Mouse (Mus musculus): Measurements from ENCODE around the gene Best1. TPM values are rescaled to one million over a fixed set of nuclear protein-coding genes. Genes with fewer than 3 reads are reported as not detected.

Best1 gene
- polyA plus RNA-seq, 1 experiment = 3.8 TPM

DNA sequence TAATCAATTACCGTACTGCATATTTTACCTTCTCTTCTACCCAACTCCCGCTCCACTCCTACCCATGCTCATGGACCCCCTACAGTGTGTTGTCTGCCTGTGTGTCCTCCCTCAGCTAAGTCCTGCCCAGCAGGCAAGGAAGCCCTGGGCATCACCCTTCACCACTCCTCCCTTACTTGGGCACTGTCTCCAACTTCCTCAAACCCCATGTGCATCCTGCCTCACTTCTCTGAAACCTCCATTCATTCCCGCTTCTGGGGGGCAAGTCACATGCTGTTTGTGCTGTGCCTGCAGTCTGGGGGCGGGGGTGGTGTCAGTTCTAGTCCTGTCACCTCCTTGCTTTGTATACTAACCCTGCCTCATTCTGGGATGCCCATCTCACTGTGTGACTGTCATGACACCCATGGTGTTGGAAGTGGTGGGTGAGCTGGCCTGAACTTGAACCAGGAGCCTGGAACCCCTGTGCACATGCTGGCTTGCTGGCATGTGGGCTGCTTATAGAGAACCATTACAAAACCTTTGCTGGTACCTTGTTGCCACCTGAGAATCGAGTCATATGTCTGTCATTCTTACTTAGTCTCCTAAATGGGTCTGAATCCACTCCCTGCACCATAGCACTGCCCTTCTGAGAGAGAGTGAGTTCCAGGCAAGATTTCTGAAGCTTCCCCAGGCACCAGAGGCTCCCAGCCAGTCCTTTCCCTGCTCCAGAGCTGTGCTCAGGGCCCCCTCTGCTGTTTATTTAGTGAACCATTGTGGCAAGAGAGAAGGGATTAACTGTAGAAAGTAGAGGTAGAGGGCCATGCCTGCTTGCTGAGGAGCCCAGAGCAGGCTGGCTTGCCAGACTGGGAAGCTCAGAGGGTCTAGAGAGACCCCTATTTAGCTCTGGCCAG, 21.2 kb upstream of the Best1 start:
- DNase-seq (ENCODE audit: low spot score) = no peak

DNA sequence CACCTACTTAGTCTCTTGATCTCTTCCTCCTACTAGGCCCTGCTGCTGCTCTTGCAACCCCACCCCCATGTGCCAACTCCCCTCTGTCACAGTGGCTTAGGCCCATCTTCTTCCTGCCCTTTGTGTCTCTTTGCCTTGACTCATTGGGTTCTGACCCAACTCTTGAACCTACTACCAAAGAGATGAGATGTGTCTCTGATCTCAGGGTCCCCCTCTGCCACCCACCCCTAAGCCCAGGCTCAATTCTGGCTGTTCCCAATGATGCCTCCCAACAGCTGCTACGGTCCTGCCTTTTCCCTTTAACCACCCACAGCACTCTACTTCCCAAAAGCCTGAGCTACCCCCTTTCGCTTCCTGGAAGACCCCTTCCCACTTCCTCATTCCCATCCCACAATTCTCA, 20.5 kb upstream of the Best1 start:
- no peak for DNase-seq (ENCODE audit: low spot score)

DNA sequence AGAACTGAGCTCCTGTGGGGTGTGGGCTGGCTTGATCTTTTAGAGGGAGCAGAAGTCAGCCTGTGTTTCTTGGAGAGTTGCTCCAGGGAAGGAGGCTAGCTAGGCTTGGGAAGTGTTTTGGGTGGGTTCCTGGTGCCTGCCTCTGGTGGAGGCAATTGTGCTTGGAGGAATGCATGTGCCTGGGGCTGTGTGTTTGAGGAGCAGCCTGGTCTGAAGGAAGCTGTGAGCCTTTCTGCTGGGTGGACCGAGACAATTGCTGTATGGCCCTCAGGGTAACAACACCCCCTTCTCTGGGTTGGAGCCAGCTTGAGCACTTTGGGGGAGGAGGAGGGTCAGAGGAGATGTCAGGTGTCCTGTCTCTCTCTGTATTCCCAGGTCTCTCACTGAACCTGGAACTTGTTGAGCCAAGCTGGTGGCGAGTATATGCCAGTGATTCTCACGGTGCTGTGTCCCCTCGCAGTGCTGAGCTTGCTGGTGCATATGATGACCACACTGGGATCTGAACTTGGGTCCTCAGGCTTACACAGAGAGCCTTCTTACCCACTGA, 17.9 kb upstream of the Best1 start:
- no peak for DNase-seq (ENCODE audit: low spot score)

DNA sequence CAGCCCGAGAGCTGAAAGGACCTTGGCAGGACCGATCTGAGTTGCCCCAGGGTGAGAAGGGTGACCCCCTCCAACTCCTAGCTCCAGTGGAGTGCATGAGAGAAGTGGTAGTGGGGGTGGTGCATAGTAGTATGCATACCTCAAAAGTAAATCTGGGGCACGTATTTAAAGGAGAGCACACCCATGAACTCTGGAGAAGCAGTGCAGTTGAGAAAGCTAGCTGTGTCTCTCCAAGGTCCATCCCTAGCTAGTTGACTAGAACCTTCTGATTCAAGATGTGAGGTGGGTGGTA, 17.0 kb upstream of the Best1 start:
- no peak for DNase-seq (ENCODE audit: low spot score)

DNA sequence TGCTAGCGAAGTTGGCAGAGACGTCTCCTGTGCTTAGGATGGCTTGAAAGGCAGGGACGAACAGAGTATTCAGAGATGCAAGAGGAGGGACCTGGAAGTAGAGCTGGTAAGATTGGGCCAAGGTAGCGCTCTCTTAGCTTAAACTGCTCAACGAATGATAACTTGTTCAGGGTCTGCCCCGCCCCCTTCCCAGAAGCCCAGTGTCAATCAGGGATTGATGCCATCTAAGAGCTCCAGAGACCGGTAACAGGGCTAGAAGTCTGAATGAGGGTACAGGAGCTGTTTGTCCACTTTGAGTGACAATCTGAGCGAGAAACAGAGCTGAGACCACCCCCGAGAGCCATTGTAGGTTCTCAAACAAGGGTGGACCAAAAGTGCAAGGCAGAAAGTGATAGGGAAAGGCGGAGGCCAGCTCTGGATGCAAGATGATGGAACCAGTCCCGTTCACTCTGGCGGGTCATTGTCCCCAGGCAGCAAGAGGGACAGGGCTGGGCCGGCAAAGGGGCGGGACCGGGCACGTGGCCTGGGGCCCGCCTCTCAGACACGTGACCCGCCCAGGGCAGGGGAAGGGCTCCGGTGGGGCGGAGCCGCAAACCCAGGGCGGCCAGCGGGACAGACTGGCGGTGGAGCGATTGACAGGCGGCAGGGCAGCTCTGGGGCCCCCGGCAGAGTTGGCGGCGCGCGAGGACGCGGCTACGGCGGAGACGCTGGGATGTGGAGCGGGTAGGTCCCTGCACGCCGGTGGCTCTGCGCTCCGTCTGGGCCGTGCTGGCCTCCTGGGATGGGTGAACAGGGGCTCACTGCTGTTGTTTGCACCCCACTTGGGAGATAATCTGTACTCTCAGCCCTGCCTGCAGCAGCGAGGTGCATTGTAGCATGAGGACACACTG, 16.4 kb upstream of the Best1 start:
- DNase-seq (ENCODE audit: low spot score) = peak; percentile 80

DNA sequence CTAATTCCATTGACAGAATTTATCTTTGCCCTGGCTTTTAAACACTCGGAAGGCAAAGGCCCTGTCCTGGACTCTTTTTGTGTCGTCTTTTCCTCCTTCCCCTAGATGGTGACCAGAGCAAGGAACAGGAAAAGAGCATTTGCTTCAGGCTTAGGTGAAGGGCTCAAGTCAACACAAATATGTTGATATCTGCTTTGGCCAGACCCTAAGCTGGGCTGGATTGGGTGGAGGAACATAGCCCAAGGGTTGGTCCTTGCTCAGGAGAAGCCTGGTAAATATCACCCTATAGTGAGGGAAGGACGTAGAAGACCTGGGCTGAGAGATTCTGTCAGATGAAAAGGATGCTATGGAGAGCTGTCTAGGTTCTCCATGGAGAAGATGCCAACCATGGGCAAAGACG, 14.7 kb upstream of the Best1 start:
- DNase-seq (ENCODE audit: low spot score) = no peak

DNA sequence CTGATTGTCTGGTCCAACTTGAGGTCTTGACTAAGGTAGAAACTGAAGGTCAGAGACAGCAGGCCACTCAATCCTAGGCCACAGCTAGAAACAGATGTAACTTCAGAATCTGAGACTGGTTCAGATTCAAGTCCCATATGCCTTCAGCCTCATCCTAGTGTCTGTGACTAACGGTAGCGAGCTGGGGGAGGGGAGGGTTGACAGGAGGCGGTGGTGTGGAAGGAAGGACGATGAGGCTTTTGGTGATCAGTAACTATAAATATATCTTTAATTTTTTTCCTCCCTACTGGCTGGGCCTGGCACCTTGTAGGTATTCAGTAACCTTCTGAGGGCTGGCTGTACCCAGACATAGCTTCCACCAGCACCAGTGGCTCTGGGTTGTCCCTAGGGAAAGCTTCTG, 14.0 kb upstream of the Best1 start:
- no peak for DNase-seq (ENCODE audit: low spot score)

DNA sequence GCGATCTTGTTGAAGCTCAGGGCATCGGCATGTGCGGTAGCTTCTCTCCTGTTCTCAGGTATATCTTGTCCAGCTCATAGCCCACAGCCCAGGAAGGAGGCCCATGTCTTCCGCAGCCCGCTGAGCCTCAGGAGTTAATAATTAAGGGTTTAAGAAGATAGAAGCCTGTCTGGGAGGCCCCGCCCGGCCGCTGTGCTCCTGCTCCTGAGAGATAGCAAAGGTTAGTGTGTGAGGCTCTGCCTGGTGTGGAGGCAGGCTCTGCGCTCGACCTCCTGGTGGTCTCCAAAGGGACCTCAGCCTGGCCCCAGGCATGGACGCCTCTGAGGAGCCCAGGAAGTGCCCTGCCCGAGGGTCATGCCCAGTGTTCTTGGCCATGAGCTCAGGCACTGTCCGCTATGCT, 13.4 kb upstream of the Best1 start:
- DNase-seq (ENCODE audit: low spot score) = no peak

DNA sequence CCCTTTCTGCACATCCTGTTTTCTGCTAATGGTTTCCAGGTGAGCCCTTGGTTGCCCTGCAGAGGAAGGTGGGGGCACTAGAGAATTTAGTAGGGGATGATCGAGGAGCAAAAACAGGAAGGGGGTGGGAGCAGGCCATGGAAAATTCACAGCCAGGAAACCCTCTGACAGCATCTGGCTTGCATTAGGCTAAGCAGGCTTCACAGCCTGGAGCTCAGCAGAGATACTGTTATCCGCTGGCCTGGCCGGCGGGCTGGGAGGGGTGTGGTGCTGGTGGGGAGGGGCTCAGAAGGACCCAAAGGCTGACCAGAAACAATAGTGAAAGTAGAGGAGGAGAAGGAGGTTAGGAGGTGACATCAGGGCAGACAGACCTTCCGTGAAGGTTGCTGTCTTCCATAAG, 12.5 kb upstream of the Best1 start:
- no peak for DNase-seq (ENCODE audit: low spot score)

DNA sequence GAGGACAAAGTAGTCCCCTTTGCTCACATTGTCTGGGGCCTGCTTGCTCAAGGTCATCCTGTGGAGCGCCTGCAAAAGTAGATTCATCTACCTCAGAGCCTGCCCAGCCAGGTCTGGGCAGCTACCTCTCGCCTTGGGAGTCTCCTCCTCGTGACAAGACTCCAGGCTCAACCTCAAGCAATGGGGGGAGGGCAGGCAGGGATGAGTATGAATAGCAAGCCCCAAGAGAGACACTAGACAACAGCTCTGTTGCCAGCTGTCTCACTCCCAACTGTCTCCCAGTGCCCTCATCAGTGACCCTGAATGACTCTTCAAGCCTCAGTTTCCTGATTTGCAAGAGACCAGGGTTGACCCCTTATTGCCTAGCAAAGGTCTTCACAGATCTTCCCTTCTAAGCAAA, 11.9 kb upstream of the Best1 start:
- DNase-seq (ENCODE audit: low spot score) = peak; percentile 18

DNA sequence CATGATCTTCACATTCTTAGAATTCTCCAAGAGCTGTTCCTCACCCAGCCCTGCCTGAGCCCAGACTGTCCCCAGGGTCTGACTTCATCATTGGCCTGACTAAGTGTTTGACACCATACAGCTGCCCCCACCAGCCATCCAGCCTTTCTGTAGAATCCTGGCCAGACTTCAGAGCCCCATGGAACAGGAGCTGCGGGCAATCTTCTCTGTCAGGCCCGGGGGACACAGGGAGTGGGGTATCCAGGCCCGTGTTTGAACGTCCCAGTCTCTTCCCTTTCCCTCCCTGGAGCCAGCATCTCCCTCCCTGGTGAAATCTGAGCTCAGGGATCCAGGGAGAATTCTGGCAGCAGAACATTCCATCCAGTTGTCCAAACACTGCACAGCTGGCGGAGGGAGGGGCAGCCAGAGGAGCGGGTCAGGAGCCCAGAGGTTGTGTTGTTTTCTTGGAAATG, 11.4 kb upstream of the Best1 start:
- DNase-seq (ENCODE audit: low spot score) = no peak

DNA sequence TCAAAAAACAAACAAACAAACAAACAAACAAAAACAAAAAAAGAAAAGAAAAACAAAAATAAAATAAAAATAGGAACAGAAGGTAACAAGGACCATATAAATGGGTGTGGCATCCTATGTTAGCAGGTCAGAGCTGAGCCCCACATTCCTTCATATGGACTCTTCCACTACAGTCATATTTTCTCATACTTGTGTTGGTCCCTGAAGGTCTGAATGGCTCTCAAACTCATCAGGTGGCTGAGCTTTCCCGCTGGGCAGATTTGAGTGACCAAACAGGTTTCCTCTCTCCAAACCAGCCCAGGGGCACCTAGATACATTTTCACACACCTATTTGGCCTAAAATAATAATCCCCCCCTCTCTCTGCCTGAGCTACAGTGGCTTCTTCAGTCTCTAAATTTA, 10.0 kb upstream of the Best1 start:
- no peak for DNase-seq (ENCODE audit: low spot score)

DNA sequence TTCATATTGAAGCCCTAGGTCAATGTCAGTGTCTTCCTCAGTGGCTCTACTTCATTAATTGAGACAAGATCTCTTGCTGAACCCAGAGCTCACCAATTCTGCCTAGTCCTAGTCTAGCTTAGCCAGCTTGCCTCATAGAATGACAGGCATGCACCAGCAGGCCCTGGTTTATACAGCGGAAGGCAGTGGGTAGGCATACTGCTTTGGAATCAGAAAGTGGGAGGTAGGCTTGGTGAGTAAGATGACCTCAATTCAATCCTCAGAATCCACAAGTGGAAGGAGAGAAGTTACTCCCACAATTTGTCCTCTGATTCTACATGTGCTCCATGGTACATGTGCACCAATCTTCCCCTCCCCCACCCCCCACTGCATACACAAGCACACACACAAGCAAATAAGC, 2.3 kb upstream of the Best1 start:
- no peak for DNase-seq (ENCODE audit: low spot score)

DNA sequence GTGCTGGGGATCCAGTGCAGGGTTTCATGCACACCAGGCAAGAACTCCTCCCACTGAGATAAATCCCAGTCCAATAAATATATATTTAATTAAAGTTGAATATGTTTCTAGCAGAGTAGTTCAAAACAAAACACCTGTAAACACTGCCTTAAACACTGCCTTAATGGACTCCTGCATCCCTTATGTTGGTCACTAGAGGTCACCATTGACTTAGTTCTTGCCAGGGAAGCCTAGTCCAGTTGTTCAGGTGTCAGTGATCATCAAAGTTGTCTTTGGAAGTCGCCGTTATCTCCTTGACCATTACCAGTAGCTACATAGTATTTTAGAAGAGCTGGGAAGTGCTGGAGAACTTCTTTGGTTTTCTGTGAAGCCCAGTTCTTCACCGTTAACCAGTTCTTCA, 1.1 kb downstream of the Best1 start:
- no peak for DNase-seq (ENCODE audit: low spot score)

DNA sequence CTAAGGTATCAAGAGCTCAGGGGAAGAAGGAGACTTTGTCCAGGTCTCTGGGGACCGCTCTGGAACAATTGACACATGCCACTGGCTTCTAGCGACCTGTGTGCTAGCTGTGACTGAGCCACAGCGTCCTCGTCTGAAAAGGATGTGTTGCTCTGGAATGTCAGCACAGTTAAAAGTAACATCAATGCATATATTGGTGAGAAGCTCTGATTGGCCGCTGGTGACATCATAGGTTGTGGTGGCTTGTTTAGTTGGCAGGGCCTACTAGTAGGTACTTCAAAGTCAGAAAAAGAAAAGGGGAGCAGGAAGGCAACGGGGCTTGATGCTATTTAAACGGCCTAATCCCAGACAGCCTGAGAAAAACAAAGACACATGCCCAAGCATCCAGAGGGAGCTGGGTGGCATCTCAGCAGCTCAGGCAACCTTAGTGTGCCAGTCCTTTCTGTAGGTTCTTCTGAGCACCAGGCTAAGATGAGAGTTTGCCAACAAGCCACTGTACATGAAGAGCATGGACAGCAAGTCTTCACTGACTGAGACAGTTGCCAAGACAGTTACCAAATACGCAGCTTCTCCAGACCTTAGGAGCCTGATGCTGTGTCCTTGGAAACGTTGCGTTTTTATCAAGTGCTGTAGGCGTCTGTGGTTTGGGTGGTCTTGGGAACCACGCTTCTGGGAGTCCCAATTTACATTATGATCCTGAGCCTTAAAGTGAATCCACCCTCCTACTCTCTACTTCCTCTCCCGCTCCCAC, 2.5 kb downstream of the Best1 start:
- no peak for DNase-seq (ENCODE audit: low spot score)

DNA sequence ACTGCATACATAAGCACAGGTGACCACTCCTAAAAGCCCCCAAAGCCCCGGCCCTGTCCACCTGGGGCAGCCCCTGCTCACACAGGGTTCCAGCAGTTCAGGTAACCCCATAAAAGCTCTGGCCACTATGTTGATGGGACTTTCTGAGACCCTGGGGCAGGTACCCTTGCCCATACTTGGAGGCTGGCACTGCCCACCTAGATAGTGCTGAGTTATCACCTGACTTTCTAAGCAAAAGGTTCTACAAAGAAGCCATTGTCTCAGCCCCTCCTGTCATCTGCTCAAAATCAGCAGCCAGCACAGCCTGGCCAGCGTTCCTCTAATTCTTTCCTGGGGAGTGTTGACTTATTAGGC, 3.4 kb downstream of the Best1 start:
- no peak for DNase-seq (ENCODE audit: low spot score)

DNA sequence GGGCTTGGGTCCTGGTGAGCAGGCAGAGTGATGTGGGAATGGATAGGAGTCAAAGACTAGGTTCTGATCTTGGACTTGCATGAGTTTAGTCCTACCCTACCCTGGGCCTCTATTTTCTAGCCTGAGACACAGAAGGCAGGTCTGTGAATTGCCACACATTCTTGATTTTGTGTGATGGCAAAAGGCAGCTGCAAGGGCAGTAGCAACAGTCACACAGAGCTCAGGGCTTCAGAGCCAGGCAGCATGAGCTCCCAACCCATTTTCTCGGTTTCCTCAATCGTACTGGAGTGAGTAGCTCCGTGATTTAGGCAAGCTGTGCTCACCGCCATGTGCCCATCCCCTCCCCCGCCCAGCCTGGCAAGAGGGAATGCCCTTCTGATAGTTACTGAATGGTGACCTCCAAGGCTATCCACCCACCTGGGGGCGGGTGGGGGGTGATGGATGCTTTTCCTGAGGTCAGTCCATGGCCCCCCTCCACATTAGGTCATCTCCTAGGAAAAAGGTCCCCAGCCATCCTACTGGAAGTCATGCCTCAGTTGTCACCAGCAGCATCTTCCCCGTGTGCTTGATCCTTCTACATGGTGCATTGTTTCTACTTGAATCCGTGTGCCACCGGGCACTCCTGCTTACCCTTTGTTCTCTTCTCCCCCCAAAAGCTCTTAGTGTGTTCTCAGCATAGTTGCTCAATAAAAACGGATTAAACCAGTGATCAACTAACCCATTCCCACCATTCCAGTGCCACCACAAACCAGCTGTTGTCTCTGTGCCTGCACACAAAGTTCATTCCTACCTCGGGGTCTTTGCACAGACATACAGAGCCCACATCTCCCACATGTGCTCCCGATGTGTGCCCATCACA, 4.0 kb downstream of the Best1 start:
- no peak for DNase-seq (ENCODE audit: low spot score)

DNA sequence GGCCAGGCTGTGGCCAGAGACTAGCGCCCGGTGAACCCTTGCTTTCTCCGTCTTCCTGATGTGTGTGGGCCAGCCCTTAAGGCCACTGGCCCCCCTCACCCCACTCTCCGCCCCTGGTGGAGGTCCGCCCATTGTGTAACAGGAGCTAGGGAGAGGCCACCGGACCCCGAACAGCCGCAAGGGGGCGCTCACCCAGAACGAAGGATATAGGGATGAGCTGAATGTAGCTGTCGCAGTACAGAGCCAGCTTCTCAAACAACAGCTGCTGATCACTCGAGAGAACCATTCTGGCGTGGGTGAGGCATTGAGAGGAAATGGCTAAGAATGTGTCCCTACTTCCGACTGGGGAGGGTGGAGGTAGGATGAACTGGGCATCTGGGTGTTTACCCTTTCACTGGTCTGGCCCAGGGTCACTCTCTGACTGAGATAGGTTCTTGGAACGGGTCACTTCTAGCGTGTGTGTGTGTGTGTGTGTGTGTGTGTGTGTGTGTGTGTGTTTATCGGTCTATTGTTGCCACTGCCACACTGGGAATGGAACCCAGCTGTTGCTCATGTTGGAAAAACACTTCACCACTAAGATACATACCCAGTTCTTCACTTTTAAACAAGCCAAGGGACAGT, 8.3 kb downstream of the Best1 start:
- peak; percentile 76 for DNase-seq (ENCODE audit: low spot score)

DNA sequence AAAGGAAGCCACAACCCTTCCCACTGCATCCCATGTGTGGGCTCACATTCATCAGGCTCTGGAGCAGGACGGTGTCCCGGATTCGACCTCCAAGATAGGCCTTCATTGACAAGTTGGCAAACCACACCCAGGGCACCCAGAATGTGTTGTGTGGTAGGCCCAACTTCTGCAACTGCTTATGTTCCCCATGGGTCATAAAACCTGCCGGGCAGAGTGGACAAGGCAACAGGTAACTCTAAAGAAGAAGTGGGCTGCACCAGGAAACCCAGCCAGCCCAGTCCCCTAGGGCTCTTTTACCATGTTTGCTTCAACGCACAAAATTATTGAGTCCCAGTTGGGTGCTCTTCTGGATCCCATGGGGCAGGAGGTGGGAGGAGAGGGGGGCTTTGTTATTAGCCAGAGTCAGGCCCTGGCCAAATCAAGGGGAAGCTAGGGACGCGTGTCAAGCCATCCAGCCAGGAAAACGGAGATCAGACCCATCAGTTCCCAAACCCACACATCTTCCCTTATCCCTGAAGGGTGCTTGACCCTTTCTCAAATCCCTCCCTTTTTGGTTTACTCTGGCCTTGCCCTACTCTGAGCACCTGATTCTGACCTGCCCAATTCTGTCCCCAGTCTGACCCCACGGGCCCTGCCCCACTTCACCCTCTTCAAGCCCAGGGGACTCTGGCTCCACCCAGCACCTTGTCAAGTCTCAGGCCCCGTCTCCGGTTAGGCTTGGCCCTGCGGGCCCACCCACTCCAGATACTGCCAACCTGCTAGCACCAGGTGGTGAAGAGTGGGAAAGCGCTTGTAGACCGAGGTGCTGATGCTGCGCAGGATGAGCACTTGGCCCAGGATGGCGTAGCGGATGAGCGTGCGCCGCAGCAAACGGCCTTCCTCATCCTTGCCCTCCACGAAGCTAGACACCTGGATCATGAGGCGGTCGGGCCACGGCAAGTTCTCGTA, 9.1 kb downstream of the Best1 start:
- no peak for DNase-seq (ENCODE audit: low spot score)

DNA sequence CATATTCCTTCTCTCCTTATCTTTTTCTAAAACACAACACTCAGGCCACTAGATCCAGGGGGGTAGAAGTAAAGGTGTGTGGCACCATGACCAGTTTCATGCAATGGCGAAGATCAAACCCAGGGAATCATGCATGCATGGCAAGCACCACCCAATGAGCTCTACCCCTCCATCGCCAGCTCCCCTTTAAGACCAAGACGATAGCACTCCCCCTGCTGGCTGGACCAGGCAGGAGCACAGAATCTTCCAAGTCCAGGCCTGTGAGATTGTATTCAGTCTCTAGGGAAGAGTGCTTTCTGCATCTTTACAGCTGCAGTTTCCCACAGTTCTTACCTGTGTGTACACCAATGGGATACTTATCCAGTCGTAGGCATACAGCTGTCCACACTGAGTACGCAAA, 10.1 kb downstream of the Best1 start:
- peak; percentile 58 for DNase-seq (ENCODE audit: low spot score)

All from urinary bladder, adult 2 months (tissue).